Mouse (Mus musculus): ENCODE results near the gene Mtus2. TPM values are rescaled to one million over a fixed set of nuclear protein-coding genes. Genes with fewer than 3 reads are reported as not detected.

Mtus2 gene
- polyA plus RNA-seq, 1 experiment from 2014 or later: 11.0 TPM

DNA sequence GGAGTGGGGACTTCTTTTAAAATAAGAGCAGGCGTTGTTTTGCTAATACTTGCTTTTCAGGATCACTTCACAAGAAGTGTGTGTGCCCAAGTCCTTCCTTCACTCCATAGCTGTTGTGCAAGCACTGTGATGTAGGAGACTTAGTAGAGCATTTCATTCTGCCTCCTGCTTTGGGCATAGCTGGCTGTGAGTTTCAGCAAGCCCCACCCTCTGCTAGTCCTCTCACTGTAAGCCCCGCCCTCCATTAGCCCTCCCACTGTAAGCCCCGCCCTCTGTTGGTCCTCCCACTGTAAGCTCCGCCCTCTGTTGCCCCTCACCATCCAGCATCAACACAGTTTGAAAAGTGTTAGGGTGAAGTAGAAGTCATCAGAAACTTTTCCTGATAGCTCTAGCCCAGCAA, 310.3 kb downstream of the Mtus2 start:
- Histone ChIP-seq H3K9me3 (no peaks in the 10 kb centered on the region), H3K4me2 (replicated peaks) (no peak overlapping the region), H3K4me1 (peaks cover 5% of the 10 kb centered on the region; the same call in 1 of the 2 replicates), H3K36me3 (no peaks in the 10 kb centered on the region), H3K27me3 (peaks cover 8% of the 10 kb centered on the region; the same call in 1 of the 2 replicates), H3K27ac (no peak overlapping the region), H3K9ac (no peak overlapping the region), H3K4me3 (no peak overlapping the region)
- no peak for ATAC-seq (ENCODE audit: insufficient number of reproducible peaks, insufficient read depth, low FRiP score, low TSS enrichment)
- 51% methylated on average over 4 of the region's 4 CpGs for WGBS

DNA sequence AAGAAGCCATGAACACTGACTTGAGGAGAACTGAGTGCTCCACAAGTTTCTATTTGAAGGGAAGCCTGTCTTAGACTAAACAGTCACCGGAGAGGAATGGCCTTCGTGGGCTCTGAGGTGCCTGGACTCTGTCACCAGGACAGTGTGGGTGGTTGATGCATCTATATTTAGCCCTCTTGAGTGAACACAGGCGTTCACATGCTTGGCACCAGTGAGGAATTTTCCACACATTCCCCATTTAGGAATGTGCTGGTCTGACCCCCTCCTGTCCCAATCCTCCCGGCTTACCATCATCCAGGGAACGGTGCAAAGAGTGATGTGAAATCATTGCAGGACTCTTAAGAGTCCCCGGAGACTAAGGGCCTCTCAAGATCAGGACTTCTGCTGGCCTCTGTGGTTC, 314.9 kb downstream of the Mtus2 start:
- 71% methylated on average over 6 of the region's 6 CpGs for WGBS
- Histone ChIP-seq H3K4me3 (no peak overlapping the region), H3K36me3 (no peaks in the 10 kb centered on the region), H3K27me3 (no peaks in the 10 kb centered on the region), H3K4me1 (no peaks in the 10 kb centered on the region), H3K9me3 (no peaks in the 10 kb centered on the region), H3K4me2 (replicated peaks) (no peak overlapping the region), H3K27ac (no peak overlapping the region), H3K9ac (no peak overlapping the region)
- ATAC-seq (ENCODE audit: insufficient number of reproducible peaks, insufficient read depth, low FRiP score, low TSS enrichment): no peak

DNA sequence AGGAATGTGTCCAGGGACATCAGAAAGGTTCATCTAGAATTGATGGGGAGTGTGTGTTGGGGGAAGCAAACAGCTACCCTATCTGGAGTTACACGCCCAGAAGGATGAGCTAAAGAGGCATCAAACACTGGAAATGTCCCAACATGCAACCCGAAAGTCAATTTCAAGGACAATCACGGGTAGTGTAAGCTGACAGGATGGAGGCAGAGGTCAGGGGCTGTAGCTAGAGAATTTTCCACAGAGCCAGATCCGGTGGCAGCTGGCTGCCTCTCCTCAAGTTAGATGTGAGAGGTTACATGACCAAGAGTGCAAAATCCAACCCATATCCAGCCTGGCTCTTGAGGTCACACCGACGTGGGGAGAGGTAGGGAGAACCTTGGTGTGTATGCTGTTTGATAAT, 315.7 kb downstream of the Mtus2 start:
- no peak overlapping the region for H3K4me2 ChIP-seq (replicated peaks)
- no peaks in the 10 kb centered on the region for H3K9me3 ChIP-seq
- no peaks in the 10 kb centered on the region for H3K36me3 ChIP-seq
- no peaks in the 10 kb centered on the region for H3K4me1 ChIP-seq
- no peak overlapping the region for H3K27ac ChIP-seq
- no peak overlapping the region for H3K9ac ChIP-seq
- 86% methylated on average over 6 of the region's 6 CpGs for WGBS
- H3K27me3 ChIP-seq: no peaks in the 10 kb centered on the region
- no peak for ATAC-seq (ENCODE audit: insufficient number of reproducible peaks, insufficient read depth, low FRiP score, low TSS enrichment)
- no peak overlapping the region for H3K4me3 ChIP-seq

DNA sequence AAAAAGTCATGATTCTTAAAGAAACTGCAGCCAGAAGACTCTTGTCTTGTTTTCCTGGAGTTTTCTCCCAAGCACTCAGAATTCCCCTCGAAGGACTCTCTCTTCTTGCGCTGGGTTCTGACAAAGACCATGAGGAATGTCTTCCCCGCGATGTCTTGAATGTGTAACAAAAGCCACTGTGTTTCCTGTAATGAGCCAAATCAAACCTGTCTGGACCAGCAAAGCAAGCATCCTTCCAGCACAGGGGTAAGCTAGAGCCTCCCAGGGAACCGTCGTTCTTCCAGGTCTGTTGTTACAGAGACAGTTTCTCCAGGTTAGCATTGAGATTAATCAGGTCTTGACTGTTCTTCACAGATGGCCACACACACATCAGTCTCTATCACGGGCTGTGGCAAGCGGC, 321.1 kb downstream of the Mtus2 start:
- H3K27me3 ChIP-seq: no peaks in the 10 kb centered on the region
- H3K4me2 ChIP-seq (replicated peaks): no peak overlapping the region
- no peak overlapping the region for H3K4me3 ChIP-seq
- no peaks in the 10 kb centered on the region for H3K36me3 ChIP-seq
- H3K9me3 ChIP-seq: no peaks in the 10 kb centered on the region
- H3K9ac ChIP-seq: no peak overlapping the region
- no peak overlapping the region for H3K27ac ChIP-seq
- 70% methylated on average over 8 of the region's 8 CpGs for WGBS
- no peak for ATAC-seq (ENCODE audit: insufficient number of reproducible peaks, insufficient read depth, low FRiP score, low TSS enrichment)
- no peaks in the 10 kb centered on the region for H3K4me1 ChIP-seq

DNA sequence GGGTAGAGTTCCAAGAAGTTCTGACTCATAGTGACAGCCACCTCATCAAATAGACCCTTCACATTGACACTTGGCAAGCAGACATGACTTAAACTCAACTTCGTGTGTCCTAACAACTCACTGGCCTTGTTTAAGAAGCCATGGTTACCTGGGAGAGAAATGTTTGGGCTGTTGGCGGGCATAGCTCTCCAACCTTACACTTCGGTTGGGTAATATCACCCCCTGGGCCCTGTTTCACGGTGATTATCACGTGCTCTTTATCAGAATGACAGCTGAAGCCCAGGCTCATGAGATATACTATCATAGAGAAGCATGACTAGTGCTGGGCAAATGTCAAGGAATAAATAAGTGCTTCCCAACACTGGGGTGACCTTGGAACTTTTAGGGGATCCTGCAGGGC, 323.2 kb downstream of the Mtus2 start:
- Histone ChIP-seq H3K9me3 (no peaks in the 10 kb centered on the region), H3K4me2 (replicated peaks) (no peak overlapping the region), H3K27me3 (no peaks in the 10 kb centered on the region), H3K9ac (no peak overlapping the region), H3K4me3 (no peak overlapping the region), H3K36me3 (no peaks in the 10 kb centered on the region), H3K27ac (no peak overlapping the region), H3K4me1 (no peaks in the 10 kb centered on the region)
- WGBS: 84% methylated on average over 5 of the region's 5 CpGs
- ATAC-seq (ENCODE audit: insufficient number of reproducible peaks, insufficient read depth, low FRiP score, low TSS enrichment): no peak

DNA sequence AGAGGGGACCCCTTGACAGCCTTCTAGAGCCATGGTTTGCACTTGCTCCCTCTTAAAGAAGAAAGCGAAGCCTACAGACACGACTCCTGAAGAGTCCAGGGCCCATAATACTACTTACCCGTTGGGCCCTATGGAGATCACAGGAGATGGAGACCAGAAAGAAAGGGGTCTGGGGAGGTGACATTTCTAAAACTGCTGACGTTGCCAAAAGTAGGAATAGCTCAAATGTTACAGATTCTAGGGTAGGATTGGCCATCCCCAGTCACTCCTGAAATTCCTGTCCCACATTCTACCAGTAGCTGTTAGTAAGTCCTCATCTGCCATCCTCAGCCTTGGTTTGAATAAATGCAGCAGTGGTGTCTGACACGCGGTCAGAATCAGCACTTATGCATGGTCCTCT, 325.0 kb downstream of the Mtus2 start:
- 88% methylated on average over 6 of the region's 6 CpGs for WGBS
- no peaks in the 10 kb centered on the region for H3K36me3 ChIP-seq

DNA sequence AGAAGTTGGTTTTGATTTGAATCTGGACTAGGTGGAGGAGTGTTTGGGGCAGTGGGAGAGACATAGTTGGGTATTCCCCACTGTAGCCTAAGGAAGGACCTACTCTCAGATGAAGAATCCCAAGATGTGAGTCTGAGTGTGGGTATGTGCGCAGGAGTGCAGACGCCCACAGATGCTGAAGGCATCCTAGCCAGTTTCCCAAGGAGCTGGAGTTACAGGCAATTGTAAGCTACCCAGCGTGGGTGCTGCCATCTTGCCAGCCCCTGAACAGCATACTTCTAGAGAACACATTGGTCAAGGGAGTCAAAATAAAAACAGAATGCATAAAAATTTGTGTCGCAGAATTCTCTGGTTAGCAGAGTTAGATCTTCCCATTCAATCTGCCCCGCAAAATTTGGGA, 325.5 kb downstream of the Mtus2 start:
- WGBS: 93% methylated on average over 5 of the region's 5 CpGs
- Histone ChIP-seq H3K9ac (no peak overlapping the region), H3K27me3 (no peaks in the 10 kb centered on the region), H3K27ac (no peak overlapping the region), H3K36me3 (no peaks in the 10 kb centered on the region), H3K4me1 (no peaks in the 10 kb centered on the region), H3K4me3 (no peak overlapping the region), H3K4me2 (replicated peaks) (no peak overlapping the region), H3K9me3 (no peaks in the 10 kb centered on the region)
- no peak for ATAC-seq (ENCODE audit: insufficient number of reproducible peaks, insufficient read depth, low FRiP score, low TSS enrichment)

More for the DNA sequence above, 325.0 kb downstream of the Mtus2 start:
- no peak overlapping the region for H3K27ac ChIP-seq
- H3K27me3 ChIP-seq: no peaks in the 10 kb centered on the region
- H3K4me1 ChIP-seq: no peaks in the 10 kb centered on the region
- H3K9ac ChIP-seq: no peak overlapping the region
- no peak overlapping the region for H3K4me2 ChIP-seq (replicated peaks)
- no peaks in the 10 kb centered on the region for H3K9me3 ChIP-seq
- no peak for ATAC-seq (ENCODE audit: insufficient number of reproducible peaks, insufficient read depth, low FRiP score, low TSS enrichment)
- no peak overlapping the region for H3K4me3 ChIP-seq

DNA sequence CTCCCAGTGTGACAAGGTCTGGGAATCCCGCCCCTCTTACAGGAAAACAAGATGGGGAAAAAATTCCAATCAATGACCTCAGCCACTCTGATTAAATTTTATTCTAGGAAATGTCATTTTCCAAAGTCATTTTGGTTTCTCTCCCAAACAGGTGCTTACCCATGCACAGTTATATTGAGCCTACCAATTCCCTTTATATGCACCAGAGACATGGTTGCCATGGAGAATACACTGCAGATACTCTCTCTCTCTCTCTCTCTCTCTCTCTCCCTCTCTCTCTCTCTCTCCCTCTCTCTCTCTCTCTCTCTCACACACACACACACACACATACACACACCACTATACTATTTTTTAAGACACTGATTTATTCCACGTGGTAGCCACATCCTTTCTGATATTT, 326.1 kb downstream of the Mtus2 start:
- Histone ChIP-seq H3K36me3 (no peaks in the 10 kb centered on the region), H3K4me3 (no peak overlapping the region), H3K9ac (no peak overlapping the region), H3K27ac (no peak overlapping the region), H3K9me3 (no peaks in the 10 kb centered on the region), H3K4me2 (replicated peaks) (no peak overlapping the region), H3K4me1 (no peaks in the 10 kb centered on the region), H3K27me3 (no peaks in the 10 kb centered on the region)
- 75% methylated on average over 2 of the region's 2 CpGs for WGBS
- no peak for ATAC-seq (ENCODE audit: insufficient number of reproducible peaks, insufficient read depth, low FRiP score, low TSS enrichment)

DNA sequence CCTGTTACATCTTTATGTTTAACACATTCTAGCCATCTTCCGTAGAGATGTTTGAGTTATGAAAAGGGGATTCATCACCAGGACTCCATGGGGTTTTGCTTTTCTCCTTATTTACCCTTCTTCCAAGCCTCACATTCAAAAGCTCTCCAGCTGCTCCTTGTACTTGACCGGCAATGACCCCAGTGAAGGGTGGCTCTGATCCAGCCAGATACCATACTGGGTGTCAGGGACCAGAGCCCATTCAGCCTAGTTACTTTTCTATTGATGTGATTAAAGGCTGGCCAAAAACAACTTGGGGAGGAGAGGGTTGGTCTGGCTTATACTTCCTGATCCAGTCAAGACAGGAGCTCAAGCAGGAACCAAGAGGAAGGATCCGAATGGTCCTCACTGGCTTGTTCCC, 326.5 kb downstream of the Mtus2 start:
- 92% methylated on average over 3 of the region's 3 CpGs for WGBS
- no peaks in the 10 kb centered on the region for H3K36me3 ChIP-seq
- H3K27ac ChIP-seq: no peak overlapping the region
- H3K9ac ChIP-seq: no peak overlapping the region
- no peaks in the 10 kb centered on the region for H3K27me3 ChIP-seq
- H3K4me3 ChIP-seq: no peak overlapping the region
- ATAC-seq (ENCODE audit: insufficient number of reproducible peaks, insufficient read depth, low FRiP score, low TSS enrichment): no peak
- no peaks in the 10 kb centered on the region for H3K9me3 ChIP-seq
- no peaks in the 10 kb centered on the region for H3K4me1 ChIP-seq
- H3K4me2 ChIP-seq (replicated peaks): no peak overlapping the region

DNA sequence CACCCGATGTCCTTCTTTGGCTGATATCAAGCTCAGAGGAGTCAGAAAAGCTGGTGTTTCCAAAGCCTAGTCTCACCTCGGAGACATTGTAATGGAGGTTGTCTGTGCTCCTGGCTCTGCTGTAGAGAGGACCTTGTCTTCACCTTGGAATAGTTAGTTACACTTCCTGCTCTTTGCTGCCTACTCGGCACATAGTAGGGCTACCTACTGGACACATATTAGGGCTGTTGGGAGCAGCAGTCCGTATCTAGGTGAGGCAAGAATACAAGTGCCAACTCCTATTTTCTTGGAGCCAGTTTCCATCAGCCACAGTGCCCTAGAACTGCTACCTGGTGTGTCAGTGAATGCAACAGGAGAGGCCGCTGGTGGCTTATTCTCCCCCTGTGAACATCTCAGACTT, 330.4 kb downstream of the Mtus2 start:
- no peak for ATAC-seq (ENCODE audit: insufficient number of reproducible peaks, insufficient read depth, low FRiP score, low TSS enrichment)
- Histone ChIP-seq H3K4me1 (no peaks in the 10 kb centered on the region), H3K9ac (no peak overlapping the region), H3K27ac (no peak overlapping the region), H3K4me3 (no peak overlapping the region), H3K4me2 (replicated peaks) (no peak overlapping the region), H3K36me3 (no peaks in the 10 kb centered on the region), H3K9me3 (no peaks in the 10 kb centered on the region; the same call in 1 of the 2 replicates), H3K27me3 (no peaks in the 10 kb centered on the region)
- 83% methylated on average over 5 of the region's 5 CpGs for WGBS

DNA sequence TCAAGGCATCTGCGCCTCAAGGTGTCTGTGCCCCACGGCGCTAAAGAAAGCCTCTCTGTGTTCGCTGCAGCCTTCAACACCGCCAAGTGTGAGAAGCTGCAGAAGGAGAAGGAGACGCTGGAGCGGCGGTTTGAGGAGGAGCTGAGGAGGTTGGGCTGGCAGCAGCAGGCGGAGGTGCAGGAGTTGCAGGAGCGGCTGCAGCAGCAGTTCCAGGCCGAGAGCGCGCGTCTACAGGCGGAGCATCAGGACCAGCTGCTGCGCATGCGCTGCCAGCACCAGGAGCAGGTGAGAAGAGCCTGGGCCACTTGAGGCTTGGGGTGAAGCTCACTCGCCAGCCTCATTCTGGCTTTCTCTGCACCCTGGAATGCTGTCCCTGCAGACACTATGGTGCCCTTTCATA, 331.7 kb downstream of the Mtus2 start:
- 68% methylated on average over 18 of the region's 18 CpGs for WGBS
- no peak overlapping the region for H3K4me3 ChIP-seq
- no peaks in the 10 kb centered on the region for H3K27me3 ChIP-seq
- no peak overlapping the region for H3K4me2 ChIP-seq (replicated peaks)
- H3K36me3 ChIP-seq: no peaks in the 10 kb centered on the region
- no peak overlapping the region for H3K9ac ChIP-seq
- H3K4me1 ChIP-seq: no peaks in the 10 kb centered on the region
- no peak for ATAC-seq (ENCODE audit: insufficient number of reproducible peaks, insufficient read depth, low FRiP score, low TSS enrichment)
- H3K27ac ChIP-seq: no peak overlapping the region
- H3K9me3 ChIP-seq: no peaks in the 10 kb centered on the region; the same call in 1 of the 2 replicates

DNA sequence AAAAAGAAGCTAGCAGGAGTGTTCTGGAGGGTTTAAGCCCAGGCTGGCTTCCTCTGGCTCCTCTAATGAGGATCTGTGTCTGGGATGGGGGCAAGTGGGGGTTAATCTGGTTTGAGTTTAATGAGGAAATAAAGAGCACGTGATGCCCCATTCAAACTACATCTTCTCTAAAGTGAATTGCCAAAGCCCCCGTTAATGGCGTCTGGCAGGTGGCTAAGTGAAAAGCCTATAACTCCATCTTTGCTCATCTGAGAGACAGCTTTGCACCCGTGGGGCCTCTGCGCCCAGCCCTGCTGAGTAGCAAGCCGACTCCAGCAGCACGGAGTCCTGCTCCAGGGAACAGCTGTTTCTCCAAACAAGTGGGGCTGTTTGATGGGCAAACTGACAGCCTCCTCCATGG, 332.8 kb downstream of the Mtus2 start:
- no peak overlapping the region for H3K4me2 ChIP-seq (replicated peaks)

DNA sequence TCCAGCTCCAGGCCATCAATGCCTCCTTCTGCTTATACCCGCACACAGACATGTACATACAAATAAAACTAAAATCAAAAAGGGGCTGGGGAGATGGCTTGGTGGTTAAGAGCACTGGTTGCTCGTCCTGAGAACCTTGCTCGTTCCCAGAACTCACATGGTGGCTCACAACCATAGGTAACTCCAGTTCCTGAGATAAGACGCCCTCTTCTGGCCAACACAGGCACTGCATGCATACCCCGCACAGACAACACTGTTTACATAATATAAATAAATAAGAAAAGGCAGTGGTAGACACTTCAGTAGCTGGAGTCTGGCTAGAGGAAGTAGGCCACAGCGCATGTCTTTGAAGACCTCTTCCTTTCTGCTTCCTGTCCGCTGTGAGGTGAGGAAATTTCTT, 335.7 kb downstream of the Mtus2 start:
- Histone ChIP-seq H3K4me1 (no peaks in the 10 kb centered on the region), H3K27me3 (no peaks in the 10 kb centered on the region), H3K4me3 (no peak overlapping the region), H3K4me2 (replicated peaks) (no peak overlapping the region), H3K36me3 (no peaks in the 10 kb centered on the region), H3K9ac (no peak overlapping the region), H3K27ac (no peak overlapping the region), H3K9me3 (no peaks in the 10 kb centered on the region; the same call in 1 of the 2 replicates)
- no peak for ATAC-seq (ENCODE audit: insufficient number of reproducible peaks, insufficient read depth, low FRiP score, low TSS enrichment)
- 80% methylated on average over 7 of the region's 7 CpGs for WGBS

More for the DNA sequence above, 332.8 kb downstream of the Mtus2 start:
- H3K4me3 ChIP-seq: no peak overlapping the region
- H3K27me3 ChIP-seq: no peaks in the 10 kb centered on the region
- no peaks in the 10 kb centered on the region for H3K4me1 ChIP-seq
- no peak overlapping the region for H3K9ac ChIP-seq
- ATAC-seq (ENCODE audit: insufficient number of reproducible peaks, insufficient read depth, low FRiP score, low TSS enrichment): 0 out of 2 replicates have a peak, but pooled peaks have one; percentile 45
- H3K36me3 ChIP-seq: no peaks in the 10 kb centered on the region
- 69% methylated on average over 7 of the region's 7 CpGs for WGBS
- H3K9me3 ChIP-seq: no peaks in the 10 kb centered on the region; the same call in 1 of the 2 replicates
- no peak overlapping the region for H3K27ac ChIP-seq

Data from embryonic facial prominence, embryonic 12.5 days (tissue).